Comparison of ENCODE assay signal across 8 mouse cellular contexts in genomic region chr11:96035133-96035532, GRCm38 (mm10). TPM values are rescaled to one million over a fixed set of nuclear protein-coding genes. Genes with fewer than 3 reads are reported as not detected.
A peak's percentile ranks its signal among the peaks of the same experiment; 100 is the strongest.
DNase-seq lines count a peak whose midpoint lies in the region; ATAC-seq lines count a peak whose summit lies in the region.

No protein-coding gene starts in this region.

- 11% methylated on average over 6 of the region's 6 CpGs for WGBS in kidney, embryonic 16.5 days
- WGBS in forebrain, embryonic 14.5 days = 7% methylated on average over 6 of the region's 6 CpGs
- 4% methylated on average over 6 of the region's 6 CpGs for WGBS in liver, embryonic 15.5 days (ENCODE audit: insufficient replicate concordance)

- no peak overlapping the region for H3K27ac ChIP-seq in kidney, embryonic 16.5 days (ENCODE audit: low read length)
- H3K27ac ChIP-seq in forebrain, embryonic 14.5 days (ENCODE audit: low read depth, low read length) = 0 out of 2 replicates have a peak overlapping the region, but pooled peaks have one; percentile 9
- peak overlapping the region; percentile 64 for H3K27ac ChIP-seq in liver, embryonic 15.5 days (replicated peaks)

- peak overlapping the region; percentile 90 for H3K4me3 ChIP-seq in kidney, embryonic 16.5 days (ENCODE audit: low read length)
- peak overlapping the region; percentile 79 for H3K4me3 ChIP-seq in forebrain, embryonic 14.5 days (ENCODE audit: low read depth, low read length)
- peak overlapping the region; percentile 86 for H3K4me3 ChIP-seq in liver, embryonic 15.5 days (replicated peaks)

- peak overlapping the region; percentile 79 for H3K4me2 ChIP-seq in kidney, embryonic 16.5 days (replicated peaks; ENCODE audit: low read depth, low read length)
- H3K4me2 ChIP-seq in forebrain, embryonic 14.5 days (ENCODE audit: low read length) = peak overlapping the region; percentile 94
- H3K4me2 ChIP-seq in liver, embryonic 15.5 days = peak overlapping the region; percentile 86

- ATAC-seq in kidney, embryonic 16.5 days (ENCODE audit: low FRiP score, low TSS enrichment) = no peak
- no peak; the same call in 1 of the 2 replicates for ATAC-seq in forebrain, embryonic 14.5 days
- peak; percentile 36; the same call in 1 of the 2 replicates for ATAC-seq in liver, embryonic 15.5 days (ENCODE audit: insufficient read depth)

- H3K9me3 ChIP-seq in kidney, embryonic 16.5 days (ENCODE audit: low read length) = no peaks in the 10 kb centered on the region
- no peaks in the 10 kb centered on the region for H3K9me3 ChIP-seq in forebrain, embryonic 14.5 days (replicated peaks; ENCODE audit: control insufficient read depth, low read length)
- no peaks in the 10 kb centered on the region for H3K9me3 ChIP-seq in liver, embryonic 15.5 days (replicated peaks)

- H3K9ac ChIP-seq in kidney, embryonic 16.5 days (replicated peaks; ENCODE audit: low read length) = peak overlapping the region; percentile 89
- H3K9ac ChIP-seq in forebrain, embryonic 14.5 days (ENCODE audit: low read length) = peak overlapping the region; percentile 81
- peak overlapping the region; percentile 78 for H3K9ac ChIP-seq in liver, embryonic 15.5 days

- H3K4me1 ChIP-seq in kidney, embryonic 16.5 days (ENCODE audit: insufficient read depth, low read length) = peaks cover 15% of the 10 kb centered on the region
- H3K4me1 ChIP-seq in forebrain, embryonic 14.5 days (ENCODE audit: control insufficient read depth, insufficient read depth, low read length) = peaks cover 16% of the 10 kb centered on the region
- peaks cover 47% of the 10 kb centered on the region for H3K4me1 ChIP-seq in liver, embryonic 15.5 days (replicated peaks)

- DNase-seq in kidney, adult 11 months = no peak
- peak; percentile 21 for DNase-seq in c-Kit-positive CD71-positive TER-119-negative erythroid progenitor cells, embryonic 14.5 days (ENCODE audit: low read depth)
- DNase-seq in forebrain, embryonic 14.5 days (ENCODE audit: low spot score) = peak; percentile 17
- no peak for DNase-seq in T-cell, adult 2 months (ENCODE audit: low spot score)
- DNase-seq in layer of hippocampus, adult 8-10 months (ENCODE audit: low spot score in 2 of 2) = no peak
- DNase-seq in ovary, postnatal 36 days (ENCODE audit: low spot score) = no peak

- H3K27me3 ChIP-seq in kidney, embryonic 16.5 days (ENCODE audit: insufficient read depth, low read length) = no peaks in the 10 kb centered on the region
- H3K27me3 ChIP-seq in forebrain, embryonic 14.5 days (replicated peaks; ENCODE audit: control insufficient read depth, insufficient read depth, low read length) = no peaks in the 10 kb centered on the region
- no peaks in the 10 kb centered on the region for H3K27me3 ChIP-seq in liver, embryonic 15.5 days

- H3K36me3 ChIP-seq in kidney, embryonic 16.5 days (ENCODE audit: insufficient read depth, low read length) = 0 out of 2 replicates have a peak, but pooled peaks cover 3% of the 10 kb centered on the region
- H3K36me3 ChIP-seq in forebrain, embryonic 14.5 days (ENCODE audit: control insufficient read depth, insufficient read depth, low read length) = peaks cover 11% of the 10 kb centered on the region; the same call in 1 of the 2 replicates
- H3K36me3 ChIP-seq in liver, embryonic 15.5 days (replicated peaks) = peaks cover 20% of the 10 kb centered on the region

RNA-seq across cellular contexts. Expression of gene Snf8, which starts 0.4 kb away (rescaled TPM):
- polyA plus RNA-seq in kidney, embryonic 16.5 days (2015; fragmentation: Nextera tagmentation; extraction: Ambion mirVana) = 93.1 and 96.0 TPM in 2 replicates
- polyA plus RNA-seq in forebrain, embryonic 14.5 days (2014; fragmentation: Nextera tagmentation; extraction: Ambion mirVana) = 58.4 and 68.8 TPM in 2 replicates
- 61.1 and 64.2 TPM in 2 replicates for polyA plus RNA-seq in liver, embryonic 15.5 days (2015; fragmentation: Nextera tagmentation; extraction: Ambion mirVana)
- 100 to 1,000 TPM in 1 of 4 experiments, 10 to 100 TPM in 3; 88.0 to 114 (median 95.9) TPM for total RNA-seq in layer of hippocampus, adult 8-10 months (2022)

RNA-seq across cellular contexts. Expression of gene Gip, which starts 10.8 kb away (rescaled TPM):
- not detected in 2 replicates for polyA plus RNA-seq in kidney, embryonic 16.5 days (2015; fragmentation: Nextera tagmentation; extraction: Ambion mirVana)
- not detected in 2 replicates for polyA plus RNA-seq in forebrain, embryonic 14.5 days (2014; fragmentation: Nextera tagmentation; extraction: Ambion mirVana)
- not detected in 2 replicates for polyA plus RNA-seq in liver, embryonic 15.5 days (2015; fragmentation: Nextera tagmentation; extraction: Ambion mirVana)
- not detected for total RNA-seq in layer of hippocampus, adult 8-10 months (2022)

RNA-seq across cellular contexts. Expression of gene Igf2bp1, which starts 29.4 kb away (rescaled TPM):
- polyA plus RNA-seq in kidney, embryonic 16.5 days (2015; fragmentation: Nextera tagmentation; extraction: Ambion mirVana) = 57.2 and 62.5 TPM in 2 replicates
- 14.6 and 15.3 TPM in 2 replicates for polyA plus RNA-seq in forebrain, embryonic 14.5 days (2014; fragmentation: Nextera tagmentation; extraction: Ambion mirVana)
- 11.9 and 12.9 TPM in 2 replicates for polyA plus RNA-seq in liver, embryonic 15.5 days (2015; fragmentation: Nextera tagmentation; extraction: Ambion mirVana)
- not detected for total RNA-seq in layer of hippocampus, adult 8-10 months (2022)

RNA-seq across cellular contexts. Expression of gene Ube2z, which starts 30.1 kb away (rescaled TPM):
- 38.7 and 42.0 TPM in 2 replicates for polyA plus RNA-seq in kidney, embryonic 16.5 days (2015; fragmentation: Nextera tagmentation; extraction: Ambion mirVana)
- polyA plus RNA-seq in forebrain, embryonic 14.5 days (2014; fragmentation: Nextera tagmentation; extraction: Ambion mirVana) = 24.9 and 26.9 TPM in 2 replicates
- 14.4 and 16.5 TPM in 2 replicates for polyA plus RNA-seq in liver, embryonic 15.5 days (2015; fragmentation: Nextera tagmentation; extraction: Ambion mirVana)
- 10 to 100 TPM; 55.2 to 57.7 (median 57.1) TPM for total RNA-seq in layer of hippocampus, adult 8-10 months (2022)

RNA-seq across cellular contexts. Expression of gene Atp5g1, which starts 40.3 kb away (rescaled TPM):
- 745 and 801 TPM in 2 replicates for polyA plus RNA-seq in kidney, embryonic 16.5 days (2015; fragmentation: Nextera tagmentation; extraction: Ambion mirVana)
- polyA plus RNA-seq in forebrain, embryonic 14.5 days (2014; fragmentation: Nextera tagmentation; extraction: Ambion mirVana) = 606 and 726 TPM in 2 replicates
- polyA plus RNA-seq in liver, embryonic 15.5 days (2015; fragmentation: Nextera tagmentation; extraction: Ambion mirVana) = 466 and 500 TPM in 2 replicates
- 100 to 1,000 TPM; 344 to 374 (median 374) TPM for total RNA-seq in layer of hippocampus, adult 8-10 months (2022)

Comparison
In these comparisons a context has a peak if more than half of its experiments do, and no peak if none do; other contexts are left out.
1. DNase-seq: peak in c-Kit-positive CD71-positive TER-119-negative erythroid progenitor cells, embryonic 14.5 days (single experiment) and forebrain, embryonic 14.5 days (single experiment); none in kidney, adult 11 months (single experiment), T-cell, adult 2 months (single experiment), layer of hippocampus, adult 8-10 months (0 of 2) and ovary, postnatal 36 days (single experiment).
2. Peak in every context shown above with its lines, with median percentiles within 50 percentile points of each other: H3K4me2 ChIP-seq, H3K4me3 ChIP-seq and H3K9ac ChIP-seq.